Mouse (Mus musculus) ES-Bruce4 (cell line): ENCODE measurements around the gene Hdac4.

ENCODE experiments used
- CTCF ChIP-seq: IDR thresholded peaks from one replicate; pipeline ENCODE4 v1.8.1; 2011; ENCODE audit warnings: low read depth, low read length
- EP300 ChIP-seq: IDR thresholded peaks from 2 replicates; pipeline ENCODE4 v1.6.1; 2011; ENCODE audit warnings: low read depth, low read length; ENCODE audit not compliant: insufficient read depth

GRCm38 (mm10) chr1:91993658-91994165 lies 201.8 kb downstream of the Hdac4 start:
- no peak for TF ChIP-seq EP300
- TF ChIP-seq CTCF, result no peak
